Mouse (Mus musculus) cerebellum, postnatal 4 days (tissue): ENCODE measurements at regions not wholly inside any gene's neighbourhood (a gene's known extent, or its start where the extent isn't known, plus 50 kb on each side); places are given as distances from the start of the nearest gene placed in this dataset.

Experiments
- DNase-seq, 2 experiments: peaks; one replicate each; pipeline ENCODE4 v3.0.0; 2022; ENCODE audit warnings: low spot score in 2 of 2, mixed read lengths in 1 of 2

GRCm38 (mm10) chr6:51641965-51642364 is 118.3 kb downstream of the Snx10 start:
- DNase-seq: no peak

GRCm38 (mm10) chr6:51648813-51649212 is 125.1 kb downstream of the Snx10 start:
- no peak for DNase-seq

- no peak for DNase-seq
Measured at GRCm38 (mm10) chr6:51653753-51654152, 130.1 kb downstream of the Snx10 start.

- no peak for DNase-seq
Measured at GRCm38 (mm10) chr6:51654991-51655390, 131.3 kb downstream of the Snx10 start.

GRCm38 (mm10) chr6:51656078-51656477 is 132.4 kb downstream of the Snx10 start:
- DNase-seq: no peak

GRCm38 (mm10) chr6:51656883-51657640 is 133.4 kb downstream of the Snx10 start:
- DNase-seq: peak in 1 of 2 experiments; percentile 33

- no peak for DNase-seq
Measured at GRCm38 (mm10) chr6:51658360-51658759, 134.7 kb downstream of the Snx10 start.

- no peak for DNase-seq
Measured at GRCm38 (mm10) chr6:51663178-51663577, 139.5 kb downstream of the Snx10 start.

GRCm38 (mm10) chr6:51664049-51664448 is 140.3 kb downstream of the Snx10 start:
- DNase-seq: no peak

- no peak for DNase-seq
Measured at GRCm38 (mm10) chr6:51667022-51667421, 143.3 kb downstream of the Snx10 start.

GRCm38 (mm10) chr6:51675342-51675945 is 151.7 kb downstream of the Snx10 start:
- DNase-seq: no peak

- no peak for DNase-seq
Measured at GRCm38 (mm10) chr6:51677162-51677996, 153.7 kb downstream of the Snx10 start.

GRCm38 (mm10) chr6:51678743-51679142 is 155.0 kb downstream of the Snx10 start:
- DNase-seq: no peak

GRCm38 (mm10) chr6:51680239-51680857 is 156.6 kb downstream of the Snx10 start:
- no peak for DNase-seq

- no peak for DNase-seq
Measured at GRCm38 (mm10) chr6:51683131-51683530, 159.4 kb downstream of the Snx10 start.

GRCm38 (mm10) chr6:51685651-51686287 is 162.1 kb downstream of the Snx10 start:
- no peak for DNase-seq

- no peak for DNase-seq
Measured at GRCm38 (mm10) chr6:51690795-51691563, 167.3 kb downstream of the Snx10 start.

GRCm38 (mm10) chr6:51693984-51694383 is 170.3 kb downstream of the Snx10 start:
- no peak for DNase-seq

- DNase-seq: no peak
Measured at GRCm38 (mm10) chr6:51696396-51696795, 172.7 kb downstream of the Snx10 start.

- DNase-seq: no peak
Measured at GRCm38 (mm10) chr6:51697754-51698153, 174.1 kb downstream of the Snx10 start.

GRCm38 (mm10) chr6:51698244-51698643 is 174.5 kb downstream of the Snx10 start:
- no peak for DNase-seq
